Mouse (Mus musculus): ENCODE results near the gene Padi3.

DNA sequence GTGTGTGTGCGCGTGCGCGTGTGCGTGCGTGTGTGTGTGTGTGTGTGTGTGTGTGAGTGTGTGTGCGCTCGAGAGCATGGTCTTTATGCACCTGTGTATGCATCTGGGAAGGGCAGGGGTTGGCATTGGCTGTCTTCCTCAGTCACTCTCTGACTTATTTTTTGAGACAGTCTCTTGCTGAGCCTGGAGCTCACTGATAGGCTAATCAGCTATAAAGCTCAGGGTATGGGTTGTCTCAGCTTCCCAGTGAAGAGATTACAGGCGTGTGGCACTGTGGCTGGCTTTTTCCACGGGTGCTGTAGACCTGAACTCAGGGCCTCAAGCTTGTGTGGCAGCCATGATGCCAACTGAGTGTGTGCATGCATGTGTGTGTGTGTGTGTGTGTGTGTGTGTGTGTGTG, 44.7 kb upstream of the Padi3 start:
- TF ChIP-seq TAL1 (IDR thresholded peaks at IDR 0.05; ENCODE audit: low read length) (peak; percentile 75), GATA1 (IDR thresholded peaks at IDR 0.05; ENCODE audit: low read length) (peak; percentile 80)

Data from erythroblast, embryonic 14.5 days (primary cell).